Mouse (Mus musculus): ENCODE data around the gene Gm28729.

- no peak for TF ChIP-seq EP300 (IDR thresholded peaks at IDR 0.05; ENCODE audit: low read depth)
- TF ChIP-seq CTCF (IDR thresholded peaks at IDR 0.05; ENCODE audit: low read depth), result no peak
Observed at GRCm38 (mm10) chr9:96526011-96526410, 947 bp upstream of the Gm28729 start.
